Mouse (Mus musculus) layer of hippocampus, adult 6 months (tissue): ENCODE measurements around the gene Dctn2. TPM values are rescaled to one million over a fixed set of nuclear protein-coding genes. Genes with fewer than 3 reads are reported as not detected.

Experiments
- long read RNA-seq, 2 experiments: library from polyadenylated mRNA; unstranded; transcript quantifications; one replicate each; pipeline ENCODE4 v2.0.0; 2019 to 2020
- polyA plus RNA-seq: library from polyadenylated mRNA; unstranded; fragments of <200 nt; fragmentation: Nextera tagmentation; gene quantifications from 2 replicates; pipeline ENCODE4 v1.2.3, GENCODE M21; 2021

Gene Dctn2
- 237 and 276 TPM in 2 replicates for polyA plus RNA-seq
- long read RNA-seq, experiment 1, transcript Dctn2-201 (14 exons, 1,784 nt) = major isoform, 45 of 678 reads
- long read RNA-seq, experiment 1, partial matches to known transcripts = 59 of 678 reads
- long read RNA-seq, experiment 1, other reads (novel, unspliced or antisense) = 574 of 678 reads
- long read RNA-seq, experiment 2, transcript Dctn2-201 (14 exons, 1,784 nt) = major isoform, 108 of 1,840 reads
- long read RNA-seq, experiment 2, partial matches to known transcripts = 28 of 1,840 reads
- long read RNA-seq, experiment 2, other reads (novel, unspliced or antisense) = 1,702 of 1,840 reads

DNA sequence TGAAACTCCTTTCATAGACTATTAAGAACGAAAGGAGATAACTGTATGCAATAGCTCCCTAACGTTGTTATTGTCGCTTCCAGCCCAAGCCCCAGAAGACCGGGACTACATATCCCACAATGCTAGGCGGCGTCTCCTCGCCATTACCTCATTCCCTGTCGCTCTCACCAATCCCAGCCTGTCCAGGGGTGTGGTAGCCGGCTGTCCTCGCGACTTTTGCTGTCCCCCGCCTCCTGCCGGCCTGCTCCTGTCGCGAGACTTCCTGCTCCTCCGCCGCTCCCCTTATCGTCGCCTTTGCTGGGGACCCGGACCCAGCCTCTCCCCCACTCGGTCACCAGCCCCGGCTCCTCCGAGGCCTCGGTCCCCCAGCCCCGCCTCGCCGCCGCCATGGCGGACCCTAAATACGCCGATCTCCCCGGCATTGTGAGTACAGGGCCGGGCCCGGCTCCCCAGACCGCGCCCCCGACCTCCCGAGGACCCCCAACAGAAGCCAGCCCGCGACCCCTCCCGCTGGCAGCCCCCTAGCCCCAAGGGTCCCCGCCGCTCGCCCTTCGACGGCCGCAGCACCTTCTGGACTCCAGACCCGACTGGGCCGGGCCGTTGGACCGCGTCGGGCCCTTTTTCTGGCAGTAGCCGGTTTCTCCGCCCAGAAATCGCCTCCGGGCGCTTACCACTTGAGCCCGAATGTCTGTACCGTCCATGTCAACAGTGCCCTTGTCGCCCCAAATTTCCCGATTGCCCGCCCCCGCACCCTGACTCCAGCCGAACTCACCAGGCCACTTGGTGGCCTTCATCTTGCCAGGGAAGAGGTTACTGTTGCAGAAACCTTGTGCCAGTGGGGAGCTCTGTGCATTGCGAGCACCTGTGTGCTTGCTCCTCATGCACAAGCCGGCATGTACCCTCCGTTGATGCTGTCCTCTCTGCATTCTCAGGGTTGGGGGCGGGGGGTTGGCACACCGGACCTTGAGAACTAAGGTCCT, at the start of gene Dctn2:
Gene Dctn2, plus strand, starts transcription at position 257 of the 980 bp plus-strand sequence.

DNA sequence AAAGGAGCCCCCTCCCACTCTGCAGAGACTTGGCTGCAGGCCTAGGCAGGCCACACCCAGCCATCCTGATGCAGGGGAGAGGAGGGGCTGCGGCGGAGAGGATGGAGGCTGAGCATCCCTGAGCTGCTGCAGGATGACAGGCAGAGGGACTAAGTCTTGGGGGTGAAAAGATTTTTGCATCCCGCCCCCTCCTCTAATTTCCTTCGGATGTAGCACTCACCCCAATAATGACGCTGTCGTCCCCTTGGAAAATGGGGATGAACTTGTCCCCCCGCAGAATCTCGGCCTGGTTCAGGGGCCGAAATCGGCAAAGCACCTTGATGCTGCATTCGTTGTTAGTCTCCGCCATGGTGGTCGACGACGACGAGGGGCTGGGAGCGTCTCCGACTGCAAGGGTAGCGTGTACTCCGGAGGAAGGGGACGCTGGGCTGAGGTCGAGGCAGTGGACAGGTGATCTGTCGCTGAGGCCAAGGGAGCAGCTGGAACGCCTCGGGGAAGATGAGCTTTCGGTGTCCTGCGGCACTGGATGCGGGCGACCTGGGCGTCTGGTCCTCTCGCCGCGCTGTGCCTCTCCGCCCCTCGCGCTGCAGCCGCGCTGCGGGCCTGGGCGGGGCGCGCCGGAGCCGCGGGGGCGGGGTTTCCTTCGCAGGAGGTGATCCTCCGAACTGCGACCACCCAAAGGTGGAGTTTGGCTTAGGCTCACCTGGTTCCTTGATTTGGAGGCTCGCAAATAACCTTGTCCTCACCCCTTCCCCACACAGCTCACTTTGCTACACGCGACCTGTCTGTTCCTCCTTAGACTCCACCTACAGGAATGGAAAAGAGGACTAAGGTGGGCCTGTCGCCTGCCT, 3.4 kb upstream of the Dctn2 start, which contains the start of gene Kif5a:
Gene Kif5a, minus strand, starts transcription at position 801 of the 851 bp plus-strand sequence.

DNA sequence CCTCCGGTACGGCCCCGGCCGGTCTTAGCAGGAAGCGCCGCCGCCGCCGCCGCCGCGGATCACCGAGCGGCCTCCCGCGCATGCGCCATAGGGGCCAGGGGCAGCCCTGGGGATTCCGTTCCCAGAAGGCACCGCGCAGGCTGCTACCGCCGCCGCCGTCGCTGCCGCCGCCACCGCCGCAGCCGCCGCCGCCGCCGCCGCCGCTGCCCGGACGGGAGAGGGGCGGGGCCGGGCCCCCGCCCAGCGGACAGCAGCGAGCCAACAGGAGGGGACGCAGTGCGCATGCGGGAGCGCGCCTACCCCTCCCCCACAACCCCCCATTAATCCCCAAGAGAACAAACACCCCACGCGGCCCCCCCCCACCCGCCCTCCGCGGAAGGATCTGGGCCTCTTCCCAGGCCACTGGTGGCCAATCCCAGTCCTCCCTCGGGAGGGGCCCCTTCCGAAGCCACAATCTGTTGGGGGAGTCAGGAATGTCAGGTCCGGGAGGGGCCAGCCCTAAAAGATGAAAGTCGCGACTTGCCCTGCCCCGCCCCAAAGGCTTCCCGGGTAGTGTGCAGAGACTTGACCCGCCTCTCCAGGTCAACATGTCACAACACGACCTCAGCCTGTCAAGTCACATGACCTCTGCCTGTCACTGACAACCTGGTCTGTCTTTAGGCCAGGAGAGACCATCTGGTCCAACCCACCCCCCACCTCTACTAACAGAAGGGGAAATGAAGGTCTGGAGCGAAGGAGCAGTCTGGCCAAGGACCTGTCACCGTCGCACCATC, 22.8 kb downstream of the Dctn2 start, which contains the start of gene Mbd6:
Gene Mbd6, minus strand, starts transcription at position 219 of the 773 bp plus-strand sequence.

DNA sequence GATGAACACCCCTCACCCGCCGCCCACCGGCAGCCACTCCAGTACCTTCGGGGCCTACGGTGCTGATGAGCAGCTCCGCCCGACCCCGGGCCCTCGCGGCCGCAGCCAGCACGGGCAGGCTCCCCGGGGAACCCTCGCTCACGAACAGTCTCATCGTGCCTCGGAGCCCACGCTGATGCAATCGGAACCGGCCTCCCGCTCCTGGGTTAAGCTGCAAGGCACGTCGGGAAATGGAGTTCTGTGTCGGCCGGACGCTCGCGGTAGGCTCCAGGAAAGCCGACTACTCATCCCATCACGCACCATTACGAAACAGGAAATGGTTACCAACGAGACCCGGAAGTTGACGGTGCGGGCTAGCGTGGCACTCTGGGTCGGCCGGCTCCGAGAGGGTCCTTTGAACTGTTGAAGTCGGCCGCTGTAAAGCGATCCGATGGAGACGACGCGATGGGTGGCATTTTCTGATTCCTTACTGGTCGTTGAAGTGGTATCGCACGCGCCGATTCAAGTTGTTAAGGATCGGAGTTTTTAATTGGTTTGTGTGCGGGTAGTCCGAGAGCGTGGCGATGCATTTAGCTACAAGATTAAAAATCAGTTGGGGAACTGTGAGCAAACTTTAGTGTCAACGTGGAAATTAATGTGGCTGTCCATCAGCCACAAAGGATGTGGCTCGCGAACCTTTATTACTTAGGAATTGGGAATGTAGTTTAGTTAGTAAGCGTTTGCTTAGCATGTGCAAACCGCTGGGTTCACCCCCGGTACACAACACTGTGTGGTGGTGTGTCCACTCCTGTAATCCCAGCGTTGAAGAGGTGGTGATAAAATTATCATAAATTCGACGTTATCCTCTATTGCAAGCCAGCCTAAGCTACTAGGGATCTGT, 45.5 kb downstream of the Dctn2 start, which contains the start of gene Mars:
Gene Mars, minus strand, starts transcription at position 311 of the 880 bp plus-strand sequence.

DNA sequence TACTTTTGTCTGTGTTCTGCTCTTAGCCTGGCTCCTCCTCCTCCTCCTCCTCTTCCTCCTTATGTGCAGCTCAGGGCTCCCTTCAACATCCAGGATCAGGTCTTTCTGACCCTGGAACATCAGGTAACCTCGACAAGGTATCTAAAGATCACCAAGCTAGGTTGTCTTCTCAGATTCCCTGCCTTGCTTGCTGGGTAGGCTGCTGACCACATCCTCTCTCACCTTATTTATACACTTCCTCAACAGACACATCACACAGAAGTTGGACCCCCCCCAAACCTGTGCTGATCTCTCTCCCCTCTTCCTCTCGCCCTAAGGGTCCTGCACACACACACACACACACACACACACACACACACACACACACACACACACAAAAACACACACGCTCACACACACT, 55.5 kb downstream of the Dctn2 start, which contains the start of gene Arhgap9:
Gene Arhgap9, plus strand, starts transcription at position 344 of the 400 bp plus-strand sequence.

Other genes starting within 250 kb of the Dctn2 start
- 53.7 and 58.3 TPM in 2 replicates for gene Tsfm, start 235.5 kb upstream of the Dctn2 start, polyA plus RNA-seq
- gene Mettl1, start 225.0 kb upstream of the Dctn2 start, polyA plus RNA-seq = 7.8 and 9.2 TPM in 2 replicates
- 0.08 and 0.13 TPM in 2 replicates for gene Eef1akmt3, start 224.9 kb upstream of the Dctn2 start, polyA plus RNA-seq
- not detected in 2 replicates for gene Cyp27b1, start 218.1 kb upstream of the Dctn2 start, polyA plus RNA-seq
- 1.5 and 1.8 TPM in 2 replicates for gene March9, start 206.2 kb upstream of the Dctn2 start, polyA plus RNA-seq
- gene Cdk4, start 202.8 kb upstream of the Dctn2 start, polyA plus RNA-seq = 99.0 and 101 TPM in 2 replicates
- gene Tspan31, start 196.1 kb upstream of the Dctn2 start, polyA plus RNA-seq = 50.4 and 58.3 TPM in 2 replicates
- 22.4 and 25.7 TPM in 2 replicates for gene Agap2, start 191.1 kb upstream of the Dctn2 start, polyA plus RNA-seq
- 24.9 and 33.0 TPM in 2 replicates for gene Os9, start 145.2 kb upstream of the Dctn2 start, polyA plus RNA-seq
- 86.3 and 104 TPM in 2 replicates for gene B4galnt1, start 101.1 kb upstream of the Dctn2 start, polyA plus RNA-seq
- 2.6 and 2.7 TPM in 2 replicates for gene Slc26a10, start 85.7 kb upstream of the Dctn2 start, polyA plus RNA-seq
- 33.4 and 33.7 TPM in 2 replicates for gene Arhgef25, start 76.3 kb upstream of the Dctn2 start, polyA plus RNA-seq
- gene Dtx3, start 70.6 kb upstream of the Dctn2 start, polyA plus RNA-seq = 6.5 and 8.7 TPM in 2 replicates
- gene Pip4k2c, start 54.8 kb upstream of the Dctn2 start, polyA plus RNA-seq = 76.9 and 80.5 TPM in 2 replicates
- gene Kif5a, start 3.0 kb upstream of the Dctn2 start, polyA plus RNA-seq = 133 and 152 TPM in 2 replicates
- 3.0 and 3.7 TPM in 2 replicates for gene Mbd6, start 22.6 kb downstream of the Dctn2 start, polyA plus RNA-seq
- gene Mars, start 45.4 kb downstream of the Dctn2 start, polyA plus RNA-seq = 49.6 and 52.6 TPM in 2 replicates
- gene Arhgap9, start 55.6 kb downstream of the Dctn2 start, polyA plus RNA-seq = 0.45 and 0.73 TPM in 2 replicates
- gene Gli1, start 75.6 kb downstream of the Dctn2 start, polyA plus RNA-seq = 0.05 TPM in 1 of 2 replicates, not detected in the other
- not detected in 2 replicates for gene Inhbe, start 88.0 kb downstream of the Dctn2 start, polyA plus RNA-seq
- not detected in 2 replicates for gene Inhbc, start 104.1 kb downstream of the Dctn2 start, polyA plus RNA-seq
- 41.5 and 45.4 TPM in 2 replicates for gene R3hdm2, start 114.0 kb downstream of the Dctn2 start, polyA plus RNA-seq
- gene Stac3, start 235.3 kb downstream of the Dctn2 start, polyA plus RNA-seq = not detected in 2 replicates
- gene Ndufa4l2, start 248.6 kb downstream of the Dctn2 start, polyA plus RNA-seq = 3.8 and 6.6 TPM in 2 replicates